33 mouse cellular contexts compared by ENCODE assay signal in genomic region chr9:115332339-115332738, GRCm38 (mm10).
"Had no signal": no experiment of that assay in that cellular context is flagged by ENCODE, and none has a peak within 500 bp of the region (broad histone marks: within the 10 kb centered on the region; RNA-seq: fewer than 3 reads in every experiment).

No protein-coding gene starts in this region.

- H3K27ac ChIP-seq: heart, embryonic 10.5 days; heart, embryonic 13.5 days; heart, embryonic 15.5 days; hindbrain, embryonic 10.5 days; hindbrain, embryonic 12.5 days; hindbrain, embryonic 13.5 days; hindbrain, embryonic 14.5 days; hindbrain, embryonic 15.5 days; hindbrain, postnatal 0 days; intestine, embryonic 15.5 days; kidney, embryonic 15.5 days; kidney, postnatal 0 days; layer of hippocampus, adult 2 months had no signal

- H3K9ac ChIP-seq: heart, embryonic 12.5 days; heart, embryonic 13.5 days; heart, embryonic 15.5 days; hindbrain, embryonic 12.5 days; hindbrain, embryonic 13.5 days; hindbrain, embryonic 14.5 days; hindbrain, embryonic 15.5 days; intestine, embryonic 15.5 days; kidney, embryonic 15.5 days had no signal

- ATAC-seq: hindbrain, embryonic 16.5 days; hindbrain, postnatal 0 days; inflammation-experienced regulatory T-cells, adult 6 months; intestine, embryonic 15.5 days; intestine, embryonic 16.5 days; intestine, postnatal 0 days had no signal

- H3K4me2 ChIP-seq: heart, embryonic 11.5 days; heart, embryonic 12.5 days; heart, embryonic 13.5 days; heart, embryonic 15.5 days; hindbrain, embryonic 12.5 days; hindbrain, embryonic 13.5 days; hindbrain, embryonic 14.5 days; hindbrain, embryonic 15.5 days; intestine, embryonic 15.5 days; kidney, embryonic 15.5 days had no signal

- H3K4me3 ChIP-seq: heart, embryonic 10.5 days; heart, embryonic 12.5 days; heart, embryonic 13.5 days; heart, embryonic 15.5 days; hindbrain, embryonic 10.5 days; hindbrain, embryonic 12.5 days; hindbrain, embryonic 13.5 days; hindbrain, embryonic 15.5 days; intestine, embryonic 15.5 days; kidney, embryonic 15.5 days; layer of hippocampus, adult 2 months had no signal

- DNase-seq: heart, postnatal 10 days; heart, postnatal 4 days; kidney, adult 11 months; kidney, adult 18-20 months; kidney, adult 2 months; kidney, adult 8-10 months; kidney, adult 9 months; kidney, postnatal 10 days; kidney, postnatal 14 days; kidney, postnatal 25 days; kidney, postnatal 36 days; kidney, postnatal 4 days; layer of hippocampus, adult 9-11 months; layer of hippocampus, postnatal 36 days had no signal

- H3K4me1 ChIP-seq: hindbrain, embryonic 12.5 days; hindbrain, embryonic 13.5 days; hindbrain, embryonic 15.5 days; intestine, embryonic 15.5 days had no signal

- H3K27me3 ChIP-seq: heart, embryonic 12.5 days; heart, embryonic 15.5 days; hindbrain, embryonic 12.5 days; hindbrain, embryonic 13.5 days; hindbrain, embryonic 15.5 days; intestine, embryonic 15.5 days; kidney, embryonic 15.5 days had no signal

- H3K9me3 ChIP-seq: heart, embryonic 10.5 days; heart, embryonic 13.5 days; heart, embryonic 15.5 days; hindbrain, embryonic 10.5 days; hindbrain, embryonic 12.5 days; hindbrain, embryonic 15.5 days; intestine, embryonic 15.5 days; kidney, embryonic 15.5 days had no signal

- H3K36me3 ChIP-seq: heart, embryonic 10.5 days; heart, embryonic 12.5 days; heart, embryonic 13.5 days; heart, embryonic 15.5 days; hindbrain, embryonic 10.5 days; hindbrain, embryonic 12.5 days; hindbrain, embryonic 13.5 days; hindbrain, embryonic 15.5 days; intestine, embryonic 15.5 days; kidney, embryonic 15.5 days had no signal
